Mouse (Mus musculus) embryonic facial prominence, embryonic 10.5 days (tissue): Measurements from ENCODE around the gene Nrl. TPM values are rescaled to one million over a fixed set of nuclear protein-coding genes. Genes with fewer than 3 reads are reported as not detected.

ENCODE experiments used
- DNase-seq: peaks from one replicate; pipeline ENCODE4 v3.0.0-alpha.2; 2017; ENCODE audit warnings: low spot score
- H3K27ac ChIP-seq: fragments of 300-500 bp; sonication (generic); replicated peaks from 2 replicates; pipeline ENCODE4 v1.5.1; 2016; ENCODE audit warnings: mild to moderate bottlenecking
- H3K27me3 ChIP-seq: fragments of 300-500 bp; sonication (generic); replicated peaks from 2 replicates; pipeline ENCODE4 v1.6.1; 2016; ENCODE audit warnings: low read depth, mild to moderate bottlenecking; ENCODE audit not compliant: poor library complexity, severe bottlenecking
- H3K36me3 ChIP-seq: fragments of 300-500 bp; sonication (generic); replicated peaks from 2 replicates; pipeline ENCODE4 v1.6.1; 2016; ENCODE audit warnings: mild to moderate bottlenecking, moderate library complexity
- H3K4me1 ChIP-seq: fragments of 300-500 bp; sonication (generic); 2 replicates; pipeline ENCODE4 v1.6.1; 2016
- H3K4me3 ChIP-seq: fragments of 300-500 bp; sonication (generic); 2 replicates; pipeline ENCODE4 v1.5.1; 2016; ENCODE audit warnings: mild to moderate bottlenecking, moderate library complexity
- H3K9me3 ChIP-seq: fragments of 300-500 bp; sonication (generic); 2 replicates; pipeline ENCODE4 v1.6.1; 2016; ENCODE audit warnings: mild to moderate bottlenecking
- WGBS: fragments of 180-500 bp; shearing (Covaris S2); methylation state at CpG from one replicate; pipeline ENCODE4 v1.1.7; 2016; 5-methylcytosine and 5-hydroxymethylcytosine counted together
- polyA plus RNA-seq: library from polyadenylated mRNA; unstranded; fragments of >200 nt; fragmentation: Nextera tagmentation; extraction: Ambion mirVana; gene quantifications from 2 replicates; pipeline ENCODE4 v1.2.1, GENCODE M21; 2016

Gene Nrl
- polyA plus RNA-seq, 1 experiment from 2014 or later, result not detected

- DNase-seq, result no peak
- WGBS, result 100% methylated on average over 1 of the region's 1 CpGs
- H3K36me3 ChIP-seq, result 0 out of 2 replicates have a peak, but pooled peaks cover 12% of the 10 kb centered on the region
- no peaks in the 10 kb centered on the region for H3K27me3 ChIP-seq
- H3K27ac ChIP-seq, result no peak overlapping the region
- H3K4me1 ChIP-seq, result peaks cover 25% of the 10 kb centered on the region
- no peaks in the 10 kb centered on the region for H3K9me3 ChIP-seq
- H3K4me3 ChIP-seq, result no peak overlapping the region
Observed at GRCm38 (mm10) chr14:55477421-55477820, 47.4 kb downstream of the Nrl start.

- Histone ChIP-seq H3K4me1 (peaks cover 32% of the 10 kb centered on the region), H3K27ac (no peak overlapping the region), H3K36me3 (no peaks in the 10 kb centered on the region), H3K4me3 (no peak overlapping the region), H3K9me3 (no peaks in the 10 kb centered on the region), H3K27me3 (0 out of 2 replicates have a peak, but pooled peaks cover 5% of the 10 kb centered on the region)
- no peak for DNase-seq
- 74% methylated on average over 2 of the region's 2 CpGs for WGBS
Observed at GRCm38 (mm10) chr14:55475654-55476053, 49.1 kb downstream of the Nrl start.

GRCm38 (mm10) chr14:55470806-55471205 lies 54.0 kb downstream of the Nrl start:
- H3K4me3 ChIP-seq, result peak overlapping the region; percentile 25; the same call in 1 of the 2 replicates
- no peaks in the 10 kb centered on the region for H3K36me3 ChIP-seq
- peaks cover 20% of the 10 kb centered on the region for H3K4me1 ChIP-seq
- H3K27me3 ChIP-seq, result 0 out of 2 replicates have a peak, but pooled peaks cover 12% of the 10 kb centered on the region
- DNase-seq, result peak; percentile 35
- H3K27ac ChIP-seq, result no peak overlapping the region
- H3K9me3 ChIP-seq, result no peaks in the 10 kb centered on the region
- WGBS, result 11% methylated on average over 10 of the region's 10 CpGs

- DNase-seq, result no peak
- Histone ChIP-seq H3K9me3 (no peaks in the 10 kb centered on the region), H3K27me3 (0 out of 2 replicates have a peak, but pooled peaks cover 12% of the 10 kb centered on the region), H3K4me1 (peaks cover 20% of the 10 kb centered on the region), H3K4me3 (no peak overlapping the region), H3K36me3 (no peaks in the 10 kb centered on the region), H3K27ac (no peak overlapping the region)
- WGBS, result 81% methylated on average over 6 of the region's 6 CpGs
Observed at GRCm38 (mm10) chr14:55469821-55470220, 55.0 kb downstream of the Nrl start.

GRCm38 (mm10) chr14:55469041-55469440 lies 55.7 kb downstream of the Nrl start:
- no peak for DNase-seq
- Histone ChIP-seq H3K36me3 (no peaks in the 10 kb centered on the region), H3K4me1 (peaks cover 20% of the 10 kb centered on the region), H3K27ac (no peak overlapping the region), H3K9me3 (no peaks in the 10 kb centered on the region), H3K27me3 (0 out of 2 replicates have a peak, but pooled peaks cover 12% of the 10 kb centered on the region), H3K4me3 (no peak overlapping the region)
- WGBS, result 83% methylated on average over 2 of the region's 2 CpGs

Other genes with a start within 250 kb of the Nrl start
- gene Dhrs4, start 46.2 kb downstream of the Nrl start, polyA plus RNA-seq, result 77.3 and 88.4 TPM in 2 replicates
- 3.4 and 3.5 TPM in 2 replicates for gene Carmil3, start 34.3 kb downstream of the Nrl start, polyA plus RNA-seq
- 0.59 and 0.64 TPM in 2 replicates for gene Cpne6, start 14.5 kb downstream of the Nrl start, polyA plus RNA-seq
- 20.7 and 23.6 TPM in 2 replicates for gene Pck2, start 15.3 kb upstream of the Nrl start, polyA plus RNA-seq
- gene Dcaf11, start 35.0 kb upstream of the Nrl start, polyA plus RNA-seq, result 65.9 and 74.1 TPM in 2 replicates
- not detected in 2 replicates for gene A730061H03Rik, start 35.4 kb upstream of the Nrl start, polyA plus RNA-seq
- gene Fitm1, start 50.6 kb upstream of the Nrl start, polyA plus RNA-seq, result 0.62 and 1.1 TPM in 2 replicates
- gene Psme1, start 53.1 kb upstream of the Nrl start, polyA plus RNA-seq, result 105 and 108 TPM in 2 replicates
- gene Emc9, start 60.3 kb upstream of the Nrl start, polyA plus RNA-seq, result 6.0 and 6.6 TPM in 2 replicates
- 173 and 186 TPM in 2 replicates for gene Psme2, start 66.1 kb upstream of the Nrl start, polyA plus RNA-seq
- 18.6 and 21.4 TPM in 2 replicates for gene Rnf31, start 66.7 kb upstream of the Nrl start, polyA plus RNA-seq
- 7.2 and 8.0 TPM in 2 replicates for gene Irf9, start 78.6 kb upstream of the Nrl start, polyA plus RNA-seq
- 6.5 and 7.1 TPM in 2 replicates for gene Rec8, start 93.1 kb upstream of the Nrl start, polyA plus RNA-seq
- gene Ipo4, start 111.0 kb upstream of the Nrl start, polyA plus RNA-seq, result 118 and 126 TPM in 2 replicates
- 0.89 and 1.4 TPM in 2 replicates for gene Gm49378, start 112.9 kb upstream of the Nrl start, polyA plus RNA-seq
- 78.3 and 79.3 TPM in 2 replicates for gene Tm9sf1, start 118.8 kb upstream of the Nrl start, polyA plus RNA-seq
- gene Tssk4, start 125.2 kb upstream of the Nrl start, polyA plus RNA-seq, result 0.74 and 0.82 TPM in 2 replicates
- 62.1 and 66.3 TPM in 2 replicates for gene Mdp1, start 135.5 kb upstream of the Nrl start, polyA plus RNA-seq
- 60.7 and 64.7 TPM in 2 replicates for gene Gmpr2, start 147.0 kb upstream of the Nrl start, polyA plus RNA-seq
- gene Nedd8, start 147.1 kb upstream of the Nrl start, polyA plus RNA-seq, result 628 and 638 TPM in 2 replicates
- gene Tinf2, start 156.8 kb upstream of the Nrl start, polyA plus RNA-seq, result 65.8 and 69.2 TPM in 2 replicates
- 0.70 and 0.90 TPM in 2 replicates for gene Tgm1, start 188.9 kb upstream of the Nrl start, polyA plus RNA-seq
- 29.7 and 35.3 TPM in 2 replicates for gene Rabggta, start 197.3 kb upstream of the Nrl start, polyA plus RNA-seq
- gene Dhrs1, start 220.7 kb upstream of the Nrl start, polyA plus RNA-seq, result 57.4 and 69.6 TPM in 2 replicates
- gene Nop9, start 220.7 kb upstream of the Nrl start, polyA plus RNA-seq, result 59.1 and 64.5 TPM in 2 replicates
- gene Cideb, start 233.5 kb upstream of the Nrl start, polyA plus RNA-seq, result 0.16 TPM in 1 of 2 replicates, not detected in the other
- 0.13 and 0.39 TPM in 2 replicates for gene Ltb4r2, start 236.4 kb upstream of the Nrl start, polyA plus RNA-seq
- gene Ltb4r1, start 241.0 kb upstream of the Nrl start, polyA plus RNA-seq, result 0.10 and 0.35 TPM in 2 replicates